Mouse (Mus musculus) retina, embryonic 14.5 days (tissue): ENCODE measurements at regions not wholly inside any gene's neighbourhood (a gene's known extent, or its start where the extent isn't known, plus 50 kb on each side); places are given as distances from the start of the nearest gene placed in this dataset.

Source experiments
- DNase-seq: peaks from one replicate; pipeline ENCODE4 v3.0.0-alpha.2; 2015; ENCODE audit warnings: low spot score

- DNase-seq: peak; percentile 2
Measured at GRCm38 (mm10) chr1:29261375-29261774, 481.3 kb upstream of the Gm597 start.

DNA sequence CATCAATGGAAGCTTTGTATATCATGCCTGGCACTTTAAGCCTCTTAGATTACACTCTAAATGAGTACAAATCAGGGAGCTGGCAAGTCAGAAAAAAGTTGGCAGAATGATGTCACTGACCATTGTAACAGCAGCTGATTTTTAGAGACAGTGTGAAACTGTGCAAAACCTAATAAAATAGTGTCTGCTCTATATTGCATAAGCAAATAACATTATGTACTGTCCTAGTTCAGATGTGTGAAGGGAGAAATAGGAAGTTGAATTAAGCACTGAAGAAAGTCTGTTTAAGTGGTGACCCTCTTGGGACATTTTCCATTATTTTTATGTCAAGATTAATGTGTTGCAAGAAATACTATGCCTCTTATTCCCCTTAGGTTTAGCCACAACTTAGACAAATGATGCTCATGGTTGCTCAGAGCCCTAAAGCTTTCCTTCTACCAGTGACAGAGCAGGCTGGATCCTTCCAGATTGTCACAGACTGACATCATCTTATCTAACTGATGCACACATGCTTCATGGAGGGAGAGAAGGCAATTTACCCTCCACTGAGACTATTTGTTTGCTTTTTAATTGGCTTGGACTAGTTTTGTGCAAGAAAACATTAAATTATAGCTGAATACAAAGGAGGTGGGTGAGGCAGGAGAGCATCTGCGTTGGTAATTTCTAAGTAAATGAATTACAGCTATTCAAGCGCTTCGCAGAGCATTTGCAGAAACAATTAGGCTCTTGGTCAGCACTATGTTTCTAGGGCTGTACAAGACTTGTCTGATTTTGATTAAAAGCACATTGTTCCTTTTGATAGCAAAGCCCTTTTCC, 436.9 kb upstream of the Gm597 start:
- DNase-seq: peak; percentile 43
